Mouse (Mus musculus) embryonic facial prominence, embryonic 14.5 days (tissue): ENCODE data around the gene Zfp148. TPM values are rescaled to one million over a fixed set of nuclear protein-coding genes. Genes with fewer than 3 reads are reported as not detected.
"Not testable (repeated sequence)": the region's sequence is repeated elsewhere in the genome, so short reads cannot be mapped to it uniquely, and the experiment has no call there.

Experiments
- ATAC-seq: fragments of 200-750 bp; cut with Nextera tagmentation; 2 replicates; pipeline ENCODE4 v1.8.0; 2017; ENCODE audit warnings: low read depth, moderate number of reproducible peaks, moderate TSS enrichment
- DNase-seq: peaks from one replicate; pipeline ENCODE4 v3.0.0-alpha.2; 2015; ENCODE audit warnings: low spot score
- H3K27ac ChIP-seq: fragments of 300-500 bp; sonication (generic); replicated peaks from 2 replicates; pipeline ENCODE4 v1.5.1; 2014; ENCODE audit warnings: low read depth, mild to moderate bottlenecking, low read length, moderate library complexity
- H3K27me3 ChIP-seq: fragments of 300-500 bp; sonication (generic); replicated peaks from 2 replicates; pipeline ENCODE4 v1.6.1; 2014; ENCODE audit warnings: low read length; ENCODE audit not compliant: control insufficient read depth, insufficient read depth
- H3K36me3 ChIP-seq: fragments of 300-500 bp; sonication (generic); 2 replicates; pipeline ENCODE4 v1.6.1; 2014; ENCODE audit warnings: low read length, mixed read lengths; ENCODE audit not compliant: control insufficient read depth, insufficient read depth
- H3K4me1 ChIP-seq: fragments of 300-500 bp; sonication (generic); 2 replicates; pipeline ENCODE4 v1.6.1; 2014; ENCODE audit warnings: antibody characterized with exemption, low read length; ENCODE audit not compliant: control insufficient read depth, insufficient read depth
- H3K4me2 ChIP-seq: fragments of 300-500 bp; sonication (generic); 2 replicates; pipeline ENCODE4 v1.6.1; 2014; ENCODE audit warnings: low read depth, mild to moderate bottlenecking, low read length, moderate library complexity, mixed read lengths
- H3K4me3 ChIP-seq: fragments of 300-500 bp; sonication (generic); 2 replicates; pipeline ENCODE4 v1.5.1; 2014; ENCODE audit warnings: low read depth, mild to moderate bottlenecking, low read length
- H3K9ac ChIP-seq: fragments of 300-500 bp; sonication (generic); 2 replicates; pipeline ENCODE4 v1.6.1; 2014; ENCODE audit warnings: low read depth, mild to moderate bottlenecking, low read length, moderate library complexity, mixed read lengths
- H3K9me3 ChIP-seq: fragments of 300-500 bp; sonication (generic); 2 replicates; pipeline ENCODE4 v1.6.1; 2016; ENCODE audit warnings: low read length; ENCODE audit not compliant: control insufficient read depth
- whole genome bisulfite sequencing: fragments of 180-500 bp; shearing (Covaris S2); extraction: QIAGEN DNeasy Blood & Tissue Kit; methylation state at CpG from one replicate; pipeline ENCODE4 v1.1.7; 2014; 5-methylcytosine and 5-hydroxymethylcytosine counted together
- polyA plus RNA-seq: library from polyadenylated mRNA; unstranded; fragments of >200 nt; fragmentation: Nextera tagmentation; extraction: Ambion mirVana; gene quantifications from 2 replicates; pipeline ENCODE4 v1.2.1, GENCODE M21; 2014

The Zfp148 gene
- 51.0 and 51.8 TPM in 2 replicates for polyA plus RNA-seq

- not testable (repeated sequence) for H3K36me3 ChIP-seq, H3K9me3 ChIP-seq, H3K27me3 ChIP-seq, H3K4me1 ChIP-seq
- ATAC-seq: peak; percentile 94
- WGBS: 3% methylated on average over 50 of the region's 50 CpGs
- H3K4me3 ChIP-seq: peak within 1 kb of the TSS; percentile 94
- DNase-seq: peak; percentile 96
- H3K27ac ChIP-seq: peak within 1 kb of the TSS; percentile 94
- peak within 1 kb of the TSS; percentile 96 for H3K4me2 ChIP-seq
- peak within 1 kb of the TSS; percentile 96 for H3K9ac ChIP-seq
These were observed at the start of gene Zfp148 for GRCm38 (mm10) chr16:33379944-33380881. Zfp148 (plus strand) TSS chr16:33380836.

GRCm38 (mm10) chr16:33333015-33333414 is 47.6 kb upstream of the Zfp148 start:
- no peak overlapping the region for H3K27ac ChIP-seq
- H3K4me2 ChIP-seq: no peak overlapping the region
- 0 out of 2 replicates have a peak, but pooled peaks cover 6% of the 10 kb centered on the region for H3K9me3 ChIP-seq
- 0 out of 2 replicates have a peak, but pooled peaks cover 4% of the 10 kb centered on the region for H3K4me1 ChIP-seq
- H3K27me3 ChIP-seq: no peaks in the 10 kb centered on the region
- ATAC-seq (no peak), DNase-seq (no peak)
- no peak overlapping the region for H3K9ac ChIP-seq
- 82% methylated on average over 14 of the region's 14 CpGs for WGBS
- H3K36me3 ChIP-seq: no peaks in the 10 kb centered on the region
- no peak overlapping the region for H3K4me3 ChIP-seq

GRCm38 (mm10) chr16:33337177-33337576 is 43.5 kb upstream of the Zfp148 start:
- H3K4me1 ChIP-seq: 0 out of 2 replicates have a peak, but pooled peaks cover 4% of the 10 kb centered on the region
- 15% methylated on average over 8 of the region's 8 CpGs for WGBS
- ATAC-seq (peak; percentile 93), DNase-seq (peak; percentile 90)
- H3K9ac ChIP-seq: no peak overlapping the region
- H3K36me3 ChIP-seq: no peaks in the 10 kb centered on the region
- peak overlapping the region; percentile 25; the same call in 1 of the 2 replicates for H3K27ac ChIP-seq
- peak overlapping the region; percentile 13 for H3K4me2 ChIP-seq
- H3K27me3 ChIP-seq: no peaks in the 10 kb centered on the region
- no peaks in the 10 kb centered on the region for H3K9me3 ChIP-seq
- H3K4me3 ChIP-seq: no peak overlapping the region

- peak overlapping the region; percentile 13 for H3K4me2 ChIP-seq
- peak overlapping the region; percentile 25; the same call in 1 of the 2 replicates for H3K27ac ChIP-seq
- no peak overlapping the region for H3K9ac ChIP-seq
- H3K9me3 ChIP-seq: no peaks in the 10 kb centered on the region
- H3K27me3 ChIP-seq: no peaks in the 10 kb centered on the region
- ATAC-seq (no peak), DNase-seq (no peak)
- H3K36me3 ChIP-seq: no peaks in the 10 kb centered on the region
- 0 out of 2 replicates have a peak, but pooled peaks cover 4% of the 10 kb centered on the region for H3K4me1 ChIP-seq
- H3K4me3 ChIP-seq: no peak overlapping the region
- WGBS: 69% methylated on average over 10 of the region's 10 CpGs
These were observed 43.0 kb upstream of the Zfp148 start for GRCm38 (mm10) chr16:33337681-33338080.

GRCm38 (mm10) chr16:33338492-33338891 is 42.1 kb upstream of the Zfp148 start:
- ATAC-seq (no peak), DNase-seq (no peak)
- Histone ChIP-seq H3K36me3 (no peaks in the 10 kb centered on the region), H3K9ac (no peak overlapping the region), H3K9me3 (no peaks in the 10 kb centered on the region), H3K4me2 (no peak overlapping the region), H3K27me3 (no peaks in the 10 kb centered on the region), H3K27ac (no peak overlapping the region), H3K4me3 (no peak overlapping the region), H3K4me1 (0 out of 2 replicates have a peak, but pooled peaks cover 4% of the 10 kb centered on the region)
- WGBS: 63% methylated on average over 4 of the region's 4 CpGs

GRCm38 (mm10) chr16:33339476-33339875 is 41.2 kb upstream of the Zfp148 start:
- Histone ChIP-seq H3K9me3 (no peaks in the 10 kb centered on the region), H3K9ac (no peak overlapping the region), H3K4me3 (no peak overlapping the region), H3K27ac (no peak overlapping the region), H3K36me3 (no peaks in the 10 kb centered on the region), H3K27me3 (no peaks in the 10 kb centered on the region), H3K4me2 (no peak overlapping the region), H3K4me1 (0 out of 2 replicates have a peak, but pooled peaks cover 4% of the 10 kb centered on the region)
- no peak for DNase-seq
- no peak for ATAC-seq
- 85% methylated on average over 2 of the region's 2 CpGs for WGBS

GRCm38 (mm10) chr16:33342356-33342755 is 38.3 kb upstream of the Zfp148 start:
- DNase-seq (no peak), ATAC-seq (no peak)
- 53% methylated on average over 1 of the region's 1 CpGs for WGBS
- Histone ChIP-seq H3K4me3 (no peak overlapping the region), H3K4me1 (0 out of 2 replicates have a peak, but pooled peaks cover 8% of the 10 kb centered on the region), H3K9me3 (no peaks in the 10 kb centered on the region), H3K9ac (no peak overlapping the region), H3K4me2 (no peak overlapping the region), H3K27me3 (no peaks in the 10 kb centered on the region), H3K27ac (no peak overlapping the region), H3K36me3 (no peaks in the 10 kb centered on the region)

GRCm38 (mm10) chr16:33343106-33343505 is 37.5 kb upstream of the Zfp148 start:
- Histone ChIP-seq H3K27me3 (no peaks in the 10 kb centered on the region), H3K27ac (no peak overlapping the region), H3K9ac (no peak overlapping the region), H3K9me3 (no peaks in the 10 kb centered on the region), H3K4me3 (no peak overlapping the region), H3K4me2 (no peak overlapping the region), H3K4me1 (0 out of 2 replicates have a peak, but pooled peaks cover 5% of the 10 kb centered on the region), H3K36me3 (no peaks in the 10 kb centered on the region)
- 38% methylated on average over 5 of the region's 5 CpGs for WGBS
- DNase-seq: no peak
- no peak for ATAC-seq
